Mouse (Mus musculus): Measurements from ENCODE around the gene E4f1. TPM values are rescaled to one million over a fixed set of nuclear protein-coding genes. Genes with fewer than 3 reads are reported as not detected.

Gene E4f1
- 30.8 and 33.7 TPM in 2 replicates for polyA plus RNA-seq (2015; fragmentation: Nextera tagmentation; extraction: Ambion mirVana)

DNA sequence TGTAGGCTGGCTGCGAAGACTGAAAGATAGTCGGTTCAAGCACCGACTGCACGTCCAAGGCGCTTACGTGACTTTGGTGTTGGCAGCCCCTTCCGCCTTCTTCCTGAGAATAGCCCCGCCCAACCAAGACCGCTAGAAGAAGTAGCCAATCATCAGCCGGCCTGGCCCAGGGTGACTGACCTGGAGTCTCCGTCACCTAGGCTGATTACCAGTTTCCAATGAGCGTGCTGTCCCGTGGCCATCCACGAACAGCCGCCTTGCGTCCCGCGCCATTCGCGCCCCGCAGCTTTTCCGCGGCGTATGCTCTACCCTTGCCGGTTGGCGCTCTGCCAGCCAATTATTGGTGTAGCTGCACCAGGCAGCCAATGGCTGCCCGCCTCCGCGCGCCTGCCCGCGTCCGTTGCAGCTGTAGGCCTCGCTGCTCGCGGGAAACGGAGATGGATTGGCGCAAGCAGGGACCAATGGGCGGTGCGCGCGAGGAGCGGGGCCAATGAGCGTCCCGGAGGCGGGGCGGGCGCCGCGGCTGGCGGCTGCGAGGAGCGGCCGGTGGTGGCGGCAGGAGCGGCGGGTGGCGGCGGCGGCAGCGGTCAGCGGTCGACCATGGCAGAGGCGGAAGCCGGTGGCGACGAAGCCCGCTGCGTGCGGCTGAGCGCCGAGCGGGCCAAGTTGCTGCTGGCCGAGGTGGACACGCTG lies at the start of gene E4f1, which contains the start of gene Pgp:
E4f1 (minus strand) TSS at position 404 of the 693 bp plus-strand sequence.
Pgp (plus strand) TSS at position 483 of the 693 bp plus-strand sequence.
- no peaks in the 10 kb centered on the region for H3K9me3 ChIP-seq
- H3K4me3 ChIP-seq (replicated peaks) = peak within 1 kb of the TSS; percentile 71
- peak within 1 kb of the TSS; percentile 96 for H3K4me2 ChIP-seq
- H3K36me3 ChIP-seq = peaks cover 15% of the 10 kb centered on the region
- H3K4me1 ChIP-seq = peaks cover 33% of the 10 kb centered on the region
- H3K27ac ChIP-seq = peak within 1 kb of the TSS; percentile 90
- H3K27me3 ChIP-seq (replicated peaks) = no peaks in the 10 kb centered on the region
- peak; percentile 96 for ATAC-seq (ENCODE audit: insufficient read depth, low FRiP score, low read depth)
- WGBS = under 1% methylated on average over 73 of the region's 75 CpGs
- peak within 1 kb of the TSS; percentile 88 for H3K9ac ChIP-seq

DNA sequence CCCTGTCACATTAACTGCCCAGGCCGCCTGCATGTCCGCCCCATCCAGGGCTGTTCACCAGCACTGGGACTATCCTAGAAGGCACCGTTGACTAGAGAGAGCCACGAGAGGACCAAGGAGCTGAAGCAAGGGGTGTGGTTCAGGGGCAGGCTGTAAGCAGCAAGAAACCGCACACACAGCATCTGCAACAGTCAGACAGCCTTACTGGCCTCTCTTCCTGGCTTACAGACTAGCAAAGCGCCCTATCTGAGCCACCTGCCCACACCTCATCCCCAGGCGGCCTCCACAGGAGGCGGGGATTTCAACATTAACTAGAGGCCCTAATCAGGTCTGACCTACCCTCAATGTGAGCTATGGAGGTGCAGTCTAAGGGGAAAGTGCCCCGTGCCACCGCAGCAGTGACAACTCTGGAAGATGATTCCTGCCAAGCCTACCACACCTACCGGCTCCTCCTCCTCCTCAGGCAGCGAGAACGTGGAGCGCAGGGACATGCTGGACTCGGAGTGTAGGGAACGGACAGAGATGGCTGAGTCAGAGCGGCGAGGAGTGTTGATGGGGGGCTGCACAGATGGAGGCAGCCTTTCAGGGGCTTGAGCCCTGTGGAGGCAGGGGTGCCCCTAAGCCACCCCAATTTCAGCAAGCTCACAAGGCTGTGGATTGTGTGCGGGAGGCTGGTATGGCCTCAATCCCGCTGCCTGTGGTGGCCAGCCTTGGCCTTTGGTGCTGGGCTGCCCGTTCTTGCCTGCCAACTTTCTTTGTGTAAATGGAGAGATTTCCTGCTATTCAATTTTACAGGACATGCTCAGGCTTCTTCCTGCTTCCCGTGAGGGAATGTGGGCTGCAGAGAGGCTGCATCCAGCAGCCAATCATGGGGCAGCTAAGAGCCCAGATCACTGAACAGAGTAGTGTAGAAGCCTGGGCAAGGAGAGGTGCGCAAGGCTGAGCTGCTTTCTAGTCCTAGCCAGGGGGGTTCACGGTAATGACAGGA lies 44.5 kb upstream of the E4f1 start:
- H3K4me3 ChIP-seq (replicated peaks) = no peak overlapping the region
- H3K36me3 ChIP-seq = peaks cover 58% of the 10 kb centered on the region
- H3K4me1 ChIP-seq = no peaks in the 10 kb centered on the region
- WGBS = 83% methylated on average over 24 of the region's 24 CpGs
- H3K9me3 ChIP-seq = no peaks in the 10 kb centered on the region
- H3K27me3 ChIP-seq (replicated peaks) = no peaks in the 10 kb centered on the region
- H3K27ac ChIP-seq = peak overlapping the region; percentile 28; the same call in 1 of the 2 replicates
- no peak overlapping the region for H3K4me2 ChIP-seq
- no peak overlapping the region for H3K9ac ChIP-seq
- ATAC-seq (ENCODE audit: insufficient read depth, low FRiP score, low read depth) = 0 out of 2 replicates have a peak, but pooled peaks have one; percentile 5

DNA sequence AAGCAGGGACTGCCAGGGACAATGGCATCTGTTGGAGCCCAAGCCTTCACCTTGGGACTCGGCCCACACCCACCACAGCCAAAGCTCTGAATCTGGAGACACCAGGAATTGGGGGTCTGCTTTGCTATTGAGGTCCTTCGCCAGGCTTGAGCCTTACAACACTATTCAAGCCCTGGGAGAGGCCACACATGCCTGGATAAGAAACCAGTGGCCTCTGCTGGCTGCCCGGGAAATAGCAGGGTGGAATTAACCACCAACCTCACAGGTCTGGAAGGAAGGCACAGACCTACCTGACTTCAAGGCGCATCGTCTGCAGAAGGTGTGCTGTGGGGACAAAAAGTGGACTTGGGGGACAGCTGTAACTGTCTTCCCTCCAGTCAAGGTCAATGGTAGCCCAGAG lies 43.5 kb upstream of the E4f1 start:
- Histone ChIP-seq H3K9me3 (no peaks in the 10 kb centered on the region), H3K4me1 (no peaks in the 10 kb centered on the region), H3K9ac (no peak overlapping the region), H3K4me3 (replicated peaks) (no peak overlapping the region), H3K27me3 (replicated peaks) (no peaks in the 10 kb centered on the region), H3K36me3 (peaks cover 67% of the 10 kb centered on the region), H3K27ac (no peak overlapping the region), H3K4me2 (no peak overlapping the region; the same call in 1 of the 2 replicates)
- 52% methylated on average over 5 of the region's 5 CpGs for WGBS
- ATAC-seq (ENCODE audit: insufficient read depth, low FRiP score, low read depth) = 0 out of 2 replicates have a peak, but pooled peaks have one; percentile 1

DNA sequence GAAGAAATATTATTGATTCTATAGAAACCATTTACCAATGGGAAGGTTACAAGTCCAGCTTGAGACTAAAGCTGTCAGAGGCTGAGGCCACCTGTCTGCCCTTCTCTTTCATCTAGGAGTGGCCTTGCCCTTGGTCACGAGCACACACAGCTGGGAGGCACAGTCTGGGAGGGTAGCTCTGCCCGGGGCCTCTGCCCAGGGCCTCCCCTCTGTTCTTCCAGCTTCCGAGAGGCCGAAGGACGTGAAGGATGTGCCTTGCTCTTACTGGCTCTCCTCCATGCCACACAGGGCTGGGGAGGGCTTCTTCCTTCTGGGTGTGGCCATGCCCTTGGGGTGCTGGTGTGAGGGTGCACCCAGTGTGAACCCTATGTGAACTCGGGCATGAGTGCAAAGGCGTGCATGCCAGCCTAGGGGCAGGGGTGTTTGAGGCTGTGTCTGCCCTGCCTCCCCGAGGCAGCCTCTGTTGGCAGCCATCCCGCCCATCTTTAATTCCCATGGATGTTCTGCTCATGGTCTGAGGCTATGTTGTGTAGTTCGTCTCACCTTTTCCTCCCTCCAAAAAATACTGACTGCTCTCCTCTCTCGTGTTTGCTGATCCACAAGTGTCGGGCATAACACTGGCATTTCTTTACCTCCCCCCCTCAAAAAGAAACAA lies 37.8 kb upstream of the E4f1 start:
- H3K4me1 ChIP-seq = peaks cover 8% of the 10 kb centered on the region
- no peak overlapping the region for H3K4me2 ChIP-seq
- H3K27ac ChIP-seq = no peak overlapping the region
- WGBS = 71% methylated on average over 12 of the region's 12 CpGs
- H3K4me3 ChIP-seq (replicated peaks) = no peak overlapping the region
- H3K9ac ChIP-seq = no peak overlapping the region
- no peak for ATAC-seq (ENCODE audit: insufficient read depth, low FRiP score, low read depth)
- H3K9me3 ChIP-seq = no peaks in the 10 kb centered on the region
- peaks cover 48% of the 10 kb centered on the region for H3K36me3 ChIP-seq
- no peaks in the 10 kb centered on the region for H3K27me3 ChIP-seq (replicated peaks)

DNA sequence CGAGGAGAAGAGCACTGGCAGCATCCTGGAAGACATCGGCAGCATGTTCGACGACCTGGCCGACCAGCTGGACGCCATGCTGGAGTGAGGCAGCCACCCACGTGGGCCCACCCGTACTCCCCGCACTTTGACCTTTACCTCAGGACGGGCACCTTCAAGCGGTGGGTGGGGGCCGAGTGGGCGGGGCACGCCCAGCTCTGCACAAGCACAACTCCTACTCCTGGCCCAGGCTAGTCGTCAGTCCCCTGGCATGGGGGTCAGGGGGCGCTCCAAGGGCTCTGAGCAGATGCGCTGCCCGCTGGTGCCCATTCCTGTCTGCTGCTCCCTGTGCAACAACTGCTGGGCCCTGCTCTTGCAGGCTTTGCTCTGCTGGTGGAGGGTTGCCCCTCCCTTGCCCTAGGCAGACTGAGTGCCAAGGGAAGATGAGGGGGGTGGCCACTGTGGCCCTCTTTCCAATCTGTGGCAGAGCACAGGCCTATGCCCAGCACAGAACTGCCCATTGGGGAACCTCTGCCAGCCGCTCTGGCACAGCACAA lies 37.1 kb upstream of the E4f1 start:
- peaks cover 8% of the 10 kb centered on the region for H3K4me1 ChIP-seq
- H3K9me3 ChIP-seq = no peaks in the 10 kb centered on the region
- no peak overlapping the region for H3K4me3 ChIP-seq (replicated peaks)
- no peak overlapping the region for H3K9ac ChIP-seq
- H3K36me3 ChIP-seq = peaks cover 44% of the 10 kb centered on the region
- 39% methylated on average over 19 of the region's 19 CpGs for WGBS
- H3K27ac ChIP-seq = no peak overlapping the region
- peak overlapping the region; percentile 39; the same call in 1 of the 2 replicates for H3K4me2 ChIP-seq
- peak; percentile 29; the same call in 1 of the 2 replicates for ATAC-seq (ENCODE audit: insufficient read depth, low FRiP score, low read depth)
- H3K27me3 ChIP-seq (replicated peaks) = no peaks in the 10 kb centered on the region

DNA sequence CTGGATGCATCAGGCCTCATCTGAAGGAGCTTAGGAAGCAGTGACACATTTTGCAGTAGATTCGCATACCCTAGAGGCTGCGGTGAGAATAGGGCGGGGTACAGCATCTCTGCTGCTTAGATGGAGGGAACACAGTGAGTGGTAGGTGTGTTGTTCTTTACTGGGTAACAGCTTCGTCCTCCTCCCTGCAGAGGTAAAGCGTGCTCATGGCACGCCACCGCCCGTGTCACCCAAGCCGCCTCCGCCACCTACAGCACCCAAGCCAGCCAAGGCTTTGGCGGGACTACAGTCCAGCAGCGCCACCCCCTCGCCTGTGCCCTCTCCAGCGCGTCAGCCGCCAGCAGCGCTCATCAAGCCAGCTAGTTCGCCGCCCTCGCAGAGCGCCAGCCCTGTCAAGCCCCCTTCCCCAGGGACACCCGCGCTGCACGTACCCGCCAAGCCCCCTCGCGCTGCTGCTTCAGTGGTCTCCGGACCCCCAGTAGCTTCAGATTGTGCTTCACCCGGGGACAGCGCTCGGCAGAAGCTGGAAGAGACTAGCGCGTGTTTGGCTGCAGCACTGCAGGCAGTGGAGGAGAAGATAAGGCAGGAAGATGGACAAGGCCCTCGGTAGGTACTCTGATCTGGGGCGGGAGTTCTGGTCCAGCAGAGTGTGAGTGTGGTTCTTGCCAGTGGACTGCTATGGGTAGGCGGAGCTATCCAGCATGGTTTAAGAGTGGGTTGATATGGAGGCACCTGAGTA lies 36.4 kb upstream of the E4f1 start:
- 29% methylated on average over 36 of the region's 36 CpGs for WGBS
- no peak overlapping the region for H3K27ac ChIP-seq
- H3K4me1 ChIP-seq = peaks cover 8% of the 10 kb centered on the region
- peaks cover 38% of the 10 kb centered on the region for H3K36me3 ChIP-seq
- H3K4me2 ChIP-seq = peak overlapping the region; percentile 39
- 0 out of 2 replicates have a peak, but pooled peaks have one; percentile 15 for ATAC-seq (ENCODE audit: insufficient read depth, low FRiP score, low read depth)
- no peak overlapping the region for H3K9ac ChIP-seq
- no peaks in the 10 kb centered on the region for H3K9me3 ChIP-seq
- no peaks in the 10 kb centered on the region for H3K27me3 ChIP-seq (replicated peaks)
- H3K4me3 ChIP-seq (replicated peaks) = no peak overlapping the region

DNA sequence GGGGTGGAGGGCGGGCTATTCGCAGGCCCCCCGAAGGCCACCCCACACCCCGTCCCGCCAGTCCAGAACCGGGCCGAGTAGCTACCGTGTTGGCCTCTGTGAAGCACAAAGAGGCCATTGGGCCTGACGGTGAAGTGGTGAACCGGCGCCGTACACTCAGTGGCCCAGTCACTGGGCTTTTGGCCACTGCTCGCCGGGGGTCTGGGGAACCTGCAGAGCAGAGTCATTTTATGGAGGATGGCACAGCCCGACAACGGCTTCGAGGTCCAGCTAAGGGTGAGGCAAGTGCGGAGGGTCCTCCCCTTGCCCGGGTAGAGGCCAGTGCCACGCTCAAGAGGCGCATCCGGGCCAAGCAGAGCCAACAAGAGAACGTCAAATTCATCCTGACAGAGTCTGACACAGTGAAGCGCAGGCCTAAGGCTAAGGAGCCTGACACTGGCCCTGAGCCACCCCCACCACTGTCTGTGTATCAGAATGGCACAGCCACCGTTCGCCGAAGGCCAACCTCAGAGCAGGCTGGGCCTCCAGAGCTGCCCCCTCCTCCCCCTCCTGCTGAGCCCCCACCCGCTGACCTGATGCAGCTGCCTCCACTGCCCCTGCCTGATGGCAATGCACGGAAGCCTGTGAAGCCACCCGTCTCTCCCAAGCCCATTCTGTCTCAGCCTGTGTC lies 35.3 kb upstream of the E4f1 start:
- H3K4me3 ChIP-seq (replicated peaks) = no peak overlapping the region
- H3K4me2 ChIP-seq = no peak overlapping the region
- H3K27ac ChIP-seq = no peak overlapping the region
- no peaks in the 10 kb centered on the region for H3K27me3 ChIP-seq (replicated peaks)
- no peaks in the 10 kb centered on the region for H3K9me3 ChIP-seq
- peaks cover 27% of the 10 kb centered on the region for H3K36me3 ChIP-seq
- peaks cover 8% of the 10 kb centered on the region for H3K4me1 ChIP-seq
- 87% methylated on average over 30 of the region's 30 CpGs for WGBS
- ATAC-seq (ENCODE audit: insufficient read depth, low FRiP score, low read depth) = no peak
- no peak overlapping the region for H3K9ac ChIP-seq

DNA sequence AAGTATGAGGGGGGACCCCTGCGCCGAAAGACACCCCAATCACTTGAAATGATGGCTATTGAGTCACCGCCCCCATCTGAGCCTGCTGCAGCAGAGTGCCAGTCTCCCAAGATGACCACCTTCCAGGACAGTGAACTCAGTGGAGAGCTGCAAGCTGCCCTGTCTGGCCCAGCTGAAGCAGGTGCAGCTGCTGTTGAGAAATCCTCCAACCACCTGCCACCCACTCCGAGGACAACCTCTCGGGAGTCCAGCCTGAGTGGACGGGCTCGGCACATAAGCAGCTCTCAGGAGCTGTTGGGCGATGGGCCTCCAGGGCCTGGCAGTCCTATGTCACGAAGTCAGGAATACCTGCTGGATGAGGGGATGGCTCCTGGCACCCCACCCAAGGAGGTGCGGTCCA lies 34.0 kb upstream of the E4f1 start:
- Histone ChIP-seq H3K4me2 (no peak overlapping the region), H3K9me3 (no peaks in the 10 kb centered on the region), H3K27me3 (replicated peaks) (no peaks in the 10 kb centered on the region), H3K4me3 (replicated peaks) (no peak overlapping the region), H3K27ac (no peak overlapping the region), H3K36me3 (peaks cover 14% of the 10 kb centered on the region), H3K9ac (no peak overlapping the region), H3K4me1 (peaks cover 8% of the 10 kb centered on the region)
- no peak for ATAC-seq (ENCODE audit: insufficient read depth, low FRiP score, low read depth)
- WGBS = 89% methylated on average over 10 of the region's 10 CpGs

DNA sequence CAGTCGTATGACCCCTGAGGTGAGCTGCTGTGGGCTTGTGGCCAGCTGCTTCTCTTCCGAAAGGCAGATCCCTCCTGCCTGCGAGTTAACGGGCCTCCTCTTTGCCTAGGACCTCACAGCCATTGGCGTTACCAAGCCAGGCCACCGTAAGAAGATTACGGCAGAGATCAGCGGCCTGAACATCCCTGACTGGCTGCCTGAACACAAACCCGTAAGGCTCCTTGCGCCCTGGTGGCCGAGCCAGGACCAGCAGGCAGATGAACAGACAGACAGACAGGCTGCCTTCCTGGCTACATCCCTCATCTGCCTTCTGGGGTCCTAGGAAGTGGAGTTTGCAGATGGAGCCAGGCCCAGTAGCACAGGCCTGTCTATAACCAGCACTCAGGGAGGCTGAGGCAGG lies 32.1 kb upstream of the E4f1 start:
- H3K9ac ChIP-seq = no peak overlapping the region
- no peak overlapping the region for H3K4me2 ChIP-seq
- WGBS = 43% methylated on average over 11 of the region's 11 CpGs
- ATAC-seq (ENCODE audit: insufficient read depth, low FRiP score, low read depth) = no peak
- H3K4me3 ChIP-seq (replicated peaks) = no peak overlapping the region
- H3K27me3 ChIP-seq (replicated peaks) = no peaks in the 10 kb centered on the region
- H3K4me1 ChIP-seq = peaks cover 7% of the 10 kb centered on the region
- no peak overlapping the region for H3K27ac ChIP-seq
- no peaks in the 10 kb centered on the region for H3K36me3 ChIP-seq
- H3K9me3 ChIP-seq = no peaks in the 10 kb centered on the region

DNA sequence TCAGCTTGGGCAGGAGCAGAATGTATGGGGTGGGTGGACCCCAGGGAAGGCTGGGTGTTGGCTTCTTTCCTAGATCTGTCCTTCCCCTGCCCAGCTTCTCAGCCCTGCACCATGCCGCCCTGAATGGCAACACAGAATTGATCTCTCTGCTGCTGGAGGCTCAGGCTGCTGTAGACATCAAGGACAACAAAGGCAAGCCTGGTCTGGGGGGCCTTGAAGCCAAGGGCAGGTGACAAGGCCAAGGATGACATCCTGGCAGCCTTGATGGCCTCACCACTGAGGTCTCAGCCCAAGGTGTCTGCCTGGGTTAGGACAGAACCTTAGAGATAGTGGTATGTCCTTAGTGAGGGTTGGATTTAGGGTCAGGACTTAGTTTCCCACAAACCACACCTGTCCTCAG lies 25.9 kb upstream of the E4f1 start:
- 82% methylated on average over 1 of the region's 1 CpGs for WGBS
- no peak for ATAC-seq (ENCODE audit: insufficient read depth, low FRiP score, low read depth)
- Histone ChIP-seq H3K36me3 (no peaks in the 10 kb centered on the region), H3K4me3 (replicated peaks) (no peak overlapping the region), H3K27me3 (replicated peaks) (no peaks in the 10 kb centered on the region), H3K9ac (no peak overlapping the region), H3K27ac (no peak overlapping the region), H3K9me3 (no peaks in the 10 kb centered on the region), H3K4me1 (no peaks in the 10 kb centered on the region), H3K4me2 (no peak overlapping the region)
